Mouse (Mus musculus): ENCODE measurements at regions not wholly inside any gene's neighbourhood (a gene's known extent, or its start where the extent isn't known, plus 50 kb on each side); places are given as distances from the start of the nearest gene placed in this dataset.

DNA sequence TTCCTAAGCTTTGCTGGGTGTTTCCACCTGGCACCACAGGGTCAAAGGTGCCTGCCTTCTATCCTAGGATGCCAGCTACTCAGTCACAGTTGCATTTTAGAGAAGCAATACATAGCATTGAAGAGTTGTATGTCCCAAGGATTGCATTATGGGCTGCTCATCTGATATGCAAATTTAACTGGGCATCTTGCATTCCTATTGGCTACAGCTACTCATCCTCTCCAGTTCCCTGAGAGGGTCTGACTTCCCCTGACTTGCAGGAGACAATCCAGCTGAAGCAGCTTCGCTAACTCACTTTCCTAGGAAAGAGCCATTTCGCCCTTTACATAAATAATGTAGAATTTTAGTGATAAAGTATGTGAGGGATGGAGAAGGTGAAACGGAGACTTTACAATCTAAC lies 177.5 kb downstream of the Gm11011 start:
- H3K4me3 ChIP-seq (ENCODE audit: low read depth, low read length): no peak overlapping the region
- H3K27me3 ChIP-seq (ENCODE audit: control insufficient read depth, insufficient read depth, low read length): no peaks in the 10 kb centered on the region
- no peak for DNase-seq (ENCODE audit: low spot score)
- H3K9me3 ChIP-seq (ENCODE audit: control insufficient read depth, low read length): no peaks in the 10 kb centered on the region
- H3K4me2 ChIP-seq (replicated peaks; ENCODE audit: low read depth): no peak overlapping the region
- TF ChIP-seq CTCF (IDR thresholded peaks at IDR 0.05; ENCODE audit: low read depth): no peak
- TF ChIP-seq EP300 (optimal IDR thresholded peaks at IDR 0.05): no peak
- no peak overlapping the region for H3K9ac ChIP-seq (ENCODE audit: low read length)
- 38% methylated on average over 3 of the region's 3 CpGs for WGBS
- no peak for ATAC-seq (ENCODE audit: low FRiP score, low TSS enrichment)
- H3K27ac ChIP-seq (replicated peaks): no peak overlapping the region
- no peaks in the 10 kb centered on the region for H3K36me3 ChIP-seq (ENCODE audit: control insufficient read depth, insufficient read depth, low read length)
- H3K4me1 ChIP-seq (replicated peaks; ENCODE audit: control insufficient read depth, insufficient read depth): no peaks in the 10 kb centered on the region

GRCm38 (mm10) chr2:169404908-169405690 lies 182.4 kb downstream of the Gm11011 start:
- ATAC-seq (ENCODE audit: low FRiP score, low TSS enrichment) (no peak), DNase-seq (ENCODE audit: low spot score) (no peak)
- H3K4me3 ChIP-seq (ENCODE audit: low read depth, low read length): no peak overlapping the region
- no peaks in the 10 kb centered on the region for H3K4me1 ChIP-seq (replicated peaks; ENCODE audit: control insufficient read depth, insufficient read depth)
- no peaks in the 10 kb centered on the region for H3K27me3 ChIP-seq (ENCODE audit: control insufficient read depth, insufficient read depth, low read length)
- no peak overlapping the region for H3K9ac ChIP-seq (ENCODE audit: low read length)
- no peak overlapping the region for H3K4me2 ChIP-seq (replicated peaks; ENCODE audit: low read depth)
- H3K27ac ChIP-seq (replicated peaks): no peak overlapping the region
- no peak for TF ChIP-seq CTCF (IDR thresholded peaks at IDR 0.05; ENCODE audit: low read depth)
- no peak for TF ChIP-seq EP300 (optimal IDR thresholded peaks at IDR 0.05)
- H3K36me3 ChIP-seq (ENCODE audit: control insufficient read depth, insufficient read depth, low read length): no peaks in the 10 kb centered on the region
- 37% methylated on average over 6 of the region's 6 CpGs for WGBS
- H3K9me3 ChIP-seq (ENCODE audit: control insufficient read depth, low read length): no peaks in the 10 kb centered on the region

GRCm38 (mm10) chr2:169397758-169398157 lies 189.8 kb downstream of the Gm11011 start:
- Histone ChIP-seq H3K4me2 (replicated peaks; ENCODE audit: low read depth) (no peak overlapping the region), H3K9me3 (ENCODE audit: control insufficient read depth, low read length) (no peaks in the 10 kb centered on the region), H3K27ac (replicated peaks) (no peak overlapping the region), H3K4me3 (ENCODE audit: low read depth, low read length) (no peak overlapping the region), H3K27me3 (ENCODE audit: control insufficient read depth, insufficient read depth, low read length) (no peaks in the 10 kb centered on the region), H3K9ac (ENCODE audit: low read length) (no peak overlapping the region), H3K36me3 (ENCODE audit: control insufficient read depth, insufficient read depth, low read length) (no peaks in the 10 kb centered on the region), H3K4me1 (replicated peaks; ENCODE audit: control insufficient read depth, insufficient read depth) (no peaks in the 10 kb centered on the region)
- TF ChIP-seq CTCF (IDR thresholded peaks at IDR 0.05; ENCODE audit: low read depth): no peak
- no peak for TF ChIP-seq EP300 (optimal IDR thresholded peaks at IDR 0.05)
- 69% methylated on average over 6 of the region's 6 CpGs for WGBS
- no peak for DNase-seq (ENCODE audit: low spot score)
- no peak for ATAC-seq (ENCODE audit: low FRiP score, low TSS enrichment)

DNA sequence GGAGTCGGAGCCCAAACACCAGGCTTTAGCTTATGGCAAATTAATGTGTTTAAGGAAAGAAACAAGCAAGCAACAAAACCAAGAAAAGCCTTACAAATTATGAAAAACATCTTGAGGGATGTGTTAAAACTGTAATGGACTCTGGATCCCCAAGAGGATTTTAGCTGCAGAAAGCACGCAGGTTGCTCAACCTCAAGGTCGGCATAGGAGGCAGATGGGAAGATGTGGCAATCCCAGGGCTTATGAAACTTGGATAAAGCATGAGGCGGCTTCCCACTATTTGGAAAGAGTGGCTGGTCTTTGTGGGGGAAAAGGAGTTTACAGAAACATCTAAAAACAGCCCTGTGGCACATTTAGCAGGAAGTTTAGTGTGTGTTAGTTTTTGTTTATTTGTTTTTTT lies 190.5 kb downstream of the Gm11011 start:
- Histone ChIP-seq H3K36me3 (ENCODE audit: control insufficient read depth, insufficient read depth, low read length) (no peaks in the 10 kb centered on the region), H3K4me1 (replicated peaks; ENCODE audit: control insufficient read depth, insufficient read depth) (no peaks in the 10 kb centered on the region), H3K9ac (ENCODE audit: low read length) (no peak overlapping the region), H3K9me3 (ENCODE audit: control insufficient read depth, low read length) (no peaks in the 10 kb centered on the region), H3K4me3 (ENCODE audit: low read depth, low read length) (no peak overlapping the region), H3K4me2 (replicated peaks; ENCODE audit: low read depth) (no peak overlapping the region), H3K27ac (replicated peaks) (no peak overlapping the region), H3K27me3 (ENCODE audit: control insufficient read depth, insufficient read depth, low read length) (no peaks in the 10 kb centered on the region)
- DNase-seq (ENCODE audit: low spot score): no peak
- ATAC-seq (ENCODE audit: low FRiP score, low TSS enrichment): no peak
- WGBS: 68% methylated on average over 4 of the region's 4 CpGs
- TF ChIP-seq EP300 (optimal IDR thresholded peaks at IDR 0.05): no peak
- TF ChIP-seq CTCF (IDR thresholded peaks at IDR 0.05; ENCODE audit: low read depth): no peak

DNA sequence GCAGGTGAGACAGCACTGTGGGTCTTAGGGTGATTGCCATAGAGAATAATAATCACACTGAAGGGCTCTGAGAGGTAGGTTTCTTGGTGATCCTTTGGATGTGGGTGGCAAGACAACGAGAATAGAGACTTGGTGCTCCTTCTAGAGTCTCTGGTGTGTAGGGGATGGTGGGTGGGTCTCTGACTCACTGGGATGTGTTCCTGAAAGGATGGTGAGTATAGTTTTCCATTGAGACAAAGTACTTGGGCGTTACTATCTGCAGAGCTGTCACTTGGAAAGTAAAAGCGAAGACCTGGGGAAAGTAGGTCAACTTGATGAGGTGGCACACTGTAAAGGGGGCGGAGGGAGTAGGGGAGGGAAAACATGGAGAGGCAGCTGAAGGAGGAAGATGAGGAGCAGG lies 191.3 kb downstream of the Gm11011 start:
- H3K4me2 ChIP-seq (replicated peaks; ENCODE audit: low read depth): no peak overlapping the region
- no peak for TF ChIP-seq CTCF (IDR thresholded peaks at IDR 0.05; ENCODE audit: low read depth)
- no peak for TF ChIP-seq EP300 (optimal IDR thresholded peaks at IDR 0.05)
- H3K9me3 ChIP-seq (ENCODE audit: control insufficient read depth, low read length): no peaks in the 10 kb centered on the region
- H3K27me3 ChIP-seq (ENCODE audit: control insufficient read depth, insufficient read depth, low read length): no peaks in the 10 kb centered on the region
- 83% methylated on average over 4 of the region's 4 CpGs for WGBS
- no peak overlapping the region for H3K27ac ChIP-seq (replicated peaks)
- H3K36me3 ChIP-seq (ENCODE audit: control insufficient read depth, insufficient read depth, low read length): no peaks in the 10 kb centered on the region
- H3K9ac ChIP-seq (ENCODE audit: low read length): no peak overlapping the region
- H3K4me3 ChIP-seq (ENCODE audit: low read depth, low read length): no peak overlapping the region
- no peaks in the 10 kb centered on the region for H3K4me1 ChIP-seq (replicated peaks; ENCODE audit: control insufficient read depth, insufficient read depth)
- DNase-seq (ENCODE audit: low spot score): no peak
- no peak for ATAC-seq (ENCODE audit: low FRiP score, low TSS enrichment)

DNA sequence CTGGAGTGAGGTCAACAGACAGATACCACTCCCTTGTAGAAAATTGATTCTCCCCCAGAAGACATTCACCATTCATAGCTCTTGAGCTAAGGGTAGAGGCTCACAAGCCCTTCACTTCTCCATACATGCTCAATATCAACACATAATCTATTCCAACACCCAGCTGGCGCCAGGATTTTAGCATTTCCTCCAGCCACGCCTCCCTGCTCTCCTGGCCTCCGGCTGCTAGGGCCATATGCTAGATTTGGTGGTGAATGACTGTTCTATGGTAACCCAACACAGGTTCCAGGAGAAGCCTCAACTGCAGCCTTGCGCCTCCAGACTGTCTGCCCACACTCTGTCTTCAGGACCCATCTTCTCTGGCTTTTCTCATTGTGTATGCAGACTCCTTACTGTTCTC lies 197.9 kb downstream of the Gm11011 start:
- DNase-seq (ENCODE audit: low spot score): no peak

More for the DNA sequence above, 197.9 kb downstream of the Gm11011 start:
- WGBS: 78% methylated on average over 4 of the region's 4 CpGs
- ATAC-seq (ENCODE audit: low FRiP score, low TSS enrichment): no peak
- no peaks in the 10 kb centered on the region for H3K4me1 ChIP-seq (replicated peaks; ENCODE audit: control insufficient read depth, insufficient read depth)
- TF ChIP-seq EP300 (optimal IDR thresholded peaks at IDR 0.05): no peak
- no peak for TF ChIP-seq CTCF (IDR thresholded peaks at IDR 0.05; ENCODE audit: low read depth)
- H3K9me3 ChIP-seq (ENCODE audit: control insufficient read depth, low read length): no peaks in the 10 kb centered on the region
- no peak overlapping the region for H3K9ac ChIP-seq (ENCODE audit: low read length)
- H3K27ac ChIP-seq (replicated peaks): no peak overlapping the region
- no peak overlapping the region for H3K4me2 ChIP-seq (replicated peaks; ENCODE audit: low read depth)
- no peaks in the 10 kb centered on the region for H3K36me3 ChIP-seq (ENCODE audit: control insufficient read depth, insufficient read depth, low read length)
- no peak overlapping the region for H3K4me3 ChIP-seq (ENCODE audit: low read depth, low read length)
- H3K27me3 ChIP-seq (ENCODE audit: control insufficient read depth, insufficient read depth, low read length): no peaks in the 10 kb centered on the region

All from stomach, postnatal 0 days (tissue).